Mouse (Mus musculus) bone marrow macrophage, adult 2 months (primary cell): ENCODE measurements around the gene Golm1.
"Not testable (repeated sequence)": the region's sequence is repeated elsewhere in the genome, so short reads cannot be mapped to it uniquely, and the experiment has no call there.

Experiments used
- CTCF ChIP-seq: IDR thresholded peaks from 2 replicates; pipeline ENCODE4 v1.5.1; 2012; ENCODE audit warnings: low read depth, mild to moderate bottlenecking, low read length, moderate library complexity
- POLR2A ChIP-seq: IDR thresholded peaks from 2 replicates; pipeline ENCODE4 v1.6.1; 2012; ENCODE audit warnings: mild to moderate bottlenecking, low read depth, low read length, borderline replicate concordance

- TF ChIP-seq POLR2A, CTCF: not testable (repeated sequence)
Observed at GRCm38 (mm10) chr13:59722089-59722488, 46.5 kb upstream of the Golm1 start.
